Mouse (Mus musculus) kidney, embryonic 16.5 days (tissue): Measurements from ENCODE around the gene Atp13a2. TPM values are rescaled to one million over a fixed set of nuclear protein-coding genes. Genes with fewer than 3 reads are reported as not detected.

Experiments
- ATAC-seq: fragments of 200-750 bp; cut with Nextera tagmentation; 2 replicates; pipeline ENCODE4 v1.8.0; 2017; ENCODE audit warnings: moderate TSS enrichment; ENCODE audit not compliant: low FRiP score, low TSS enrichment
- H3K27ac ChIP-seq: fragments of 300-500 bp; sonication (generic); 2 replicates; pipeline ENCODE4 v1.5.1; 2014; ENCODE audit warnings: low read length
- H3K27me3 ChIP-seq: fragments of 300-500 bp; sonication (generic); 2 replicates; pipeline ENCODE4 v1.6.1; 2014; ENCODE audit warnings: low read length, control low read depth, mixed read lengths; ENCODE audit not compliant: insufficient read depth
- H3K36me3 ChIP-seq: fragments of 300-500 bp; sonication (generic); 2 replicates; pipeline ENCODE4 v1.6.1; 2014; ENCODE audit warnings: low read length, control low read depth, mixed read lengths; ENCODE audit not compliant: insufficient read depth
- H3K4me1 ChIP-seq: fragments of 300-500 bp; sonication (generic); 2 replicates; pipeline ENCODE4 v1.6.1; 2014; ENCODE audit warnings: low read length, control low read depth, mixed read lengths; ENCODE audit not compliant: insufficient read depth
- H3K4me2 ChIP-seq: fragments of 300-500 bp; sonication (generic); replicated peaks from 2 replicates; pipeline ENCODE4 v1.6.1; 2014; ENCODE audit warnings: low read depth, low read length
- H3K4me3 ChIP-seq: fragments of 300-500 bp; sonication (generic); 2 replicates; pipeline ENCODE4 v1.5.1; 2014; ENCODE audit warnings: mild to moderate bottlenecking, low read length
- H3K9ac ChIP-seq: fragments of 300-500 bp; sonication (generic); replicated peaks from 2 replicates; pipeline ENCODE4 v1.6.1; 2014; ENCODE audit warnings: low read length
- H3K9me3 ChIP-seq: fragments of 300-500 bp; sonication (generic); 2 replicates; pipeline ENCODE4 v1.6.1; 2016; ENCODE audit warnings: low read length, control low read depth
- WGBS: fragments of 180-500 bp; shearing (Covaris S2); extraction: QIAGEN DNeasy Blood & Tissue Kit; methylation state at CpG from one replicate; pipeline ENCODE4 v1.1.7; 2014; 5-methylcytosine and 5-hydroxymethylcytosine counted together
- polyA plus RNA-seq: library from polyadenylated mRNA; unstranded; fragments of >200 nt; fragmentation: Nextera tagmentation; extraction: Ambion mirVana; gene quantifications from 2 replicates; pipeline ENCODE4 v1.2.1, GENCODE M21; 2015

The Atp13a2 gene
- polyA plus RNA-seq, 1 experiment from 2014 or later: 48.9 TPM

DNA sequence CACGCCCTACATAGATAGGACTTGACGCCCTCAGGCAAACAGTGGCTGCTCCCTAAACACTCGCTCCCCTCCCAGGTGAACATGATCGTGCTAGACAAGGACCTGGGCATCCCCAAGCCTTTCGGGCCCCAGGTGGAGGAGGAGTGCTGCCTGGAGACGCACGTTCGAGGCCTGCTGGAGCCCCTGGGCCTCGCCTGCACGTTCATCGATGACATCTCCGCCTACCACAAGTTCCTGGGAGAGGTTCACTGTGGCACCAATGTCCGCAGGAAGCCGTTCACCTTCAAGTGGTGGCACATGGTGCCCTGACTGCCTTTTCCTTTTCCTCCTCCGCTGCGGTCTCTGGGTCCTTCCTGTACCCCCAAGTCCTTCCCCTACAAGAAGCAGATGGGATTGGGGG, 37.1 kb upstream of the Atp13a2 start:
- ATAC-seq: no peak
- Histone ChIP-seq H3K9ac (no peak overlapping the region), H3K27ac (no peak overlapping the region), H3K27me3 (no peaks in the 10 kb centered on the region), H3K4me1 (peaks cover 12% of the 10 kb centered on the region), H3K9me3 (no peaks in the 10 kb centered on the region), H3K4me3 (no peak overlapping the region), H3K36me3 (no peaks in the 10 kb centered on the region), H3K4me2 (no peak overlapping the region)
- 89% methylated on average over 16 of the region's 16 CpGs for WGBS

DNA sequence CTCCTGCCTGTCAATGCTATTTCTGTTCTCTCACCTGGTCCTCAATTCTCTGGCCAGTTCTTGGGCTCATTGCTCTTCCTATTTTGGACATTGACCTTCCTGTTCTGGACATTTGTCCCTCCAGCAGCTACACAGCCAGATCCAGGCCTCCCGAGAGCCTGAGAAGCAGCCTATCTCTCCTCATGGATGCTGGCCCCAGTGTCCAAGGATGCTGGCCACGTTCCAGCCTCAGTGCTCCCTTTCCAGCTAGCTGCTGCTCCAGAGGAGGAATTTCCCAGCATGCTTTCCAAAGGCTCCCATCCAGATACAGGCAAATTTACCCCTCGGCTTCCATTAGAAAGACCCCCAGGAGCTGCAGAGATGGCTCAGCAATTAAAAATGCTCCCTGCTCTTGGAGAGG, 36.1 kb upstream of the Atp13a2 start:
- H3K4me1 ChIP-seq: peaks cover 12% of the 10 kb centered on the region
- H3K4me3 ChIP-seq: no peak overlapping the region
- H3K36me3 ChIP-seq: no peaks in the 10 kb centered on the region

GRCm38 (mm10) chr4:140951861-140952641, 34.6 kb upstream of the Atp13a2 start:
- H3K9ac ChIP-seq: no peak overlapping the region
- no peak for ATAC-seq
- no peak overlapping the region for H3K4me3 ChIP-seq
- no peaks in the 10 kb centered on the region for H3K9me3 ChIP-seq
- H3K27ac ChIP-seq: no peak overlapping the region
- H3K4me1 ChIP-seq: peaks cover 5% of the 10 kb centered on the region
- no peaks in the 10 kb centered on the region for H3K36me3 ChIP-seq
- no peaks in the 10 kb centered on the region for H3K27me3 ChIP-seq
- 81% methylated on average over 18 of the region's 18 CpGs for WGBS
- no peak overlapping the region for H3K4me2 ChIP-seq

More for the DNA sequence above, 36.1 kb upstream of the Atp13a2 start:
- no peaks in the 10 kb centered on the region for H3K9me3 ChIP-seq
- H3K4me2 ChIP-seq: no peak overlapping the region
- ATAC-seq: no peak
- no peak overlapping the region for H3K27ac ChIP-seq
- H3K9ac ChIP-seq: no peak overlapping the region
- 67% methylated on average over 3 of the region's 3 CpGs for WGBS
- H3K27me3 ChIP-seq: no peaks in the 10 kb centered on the region

DNA sequence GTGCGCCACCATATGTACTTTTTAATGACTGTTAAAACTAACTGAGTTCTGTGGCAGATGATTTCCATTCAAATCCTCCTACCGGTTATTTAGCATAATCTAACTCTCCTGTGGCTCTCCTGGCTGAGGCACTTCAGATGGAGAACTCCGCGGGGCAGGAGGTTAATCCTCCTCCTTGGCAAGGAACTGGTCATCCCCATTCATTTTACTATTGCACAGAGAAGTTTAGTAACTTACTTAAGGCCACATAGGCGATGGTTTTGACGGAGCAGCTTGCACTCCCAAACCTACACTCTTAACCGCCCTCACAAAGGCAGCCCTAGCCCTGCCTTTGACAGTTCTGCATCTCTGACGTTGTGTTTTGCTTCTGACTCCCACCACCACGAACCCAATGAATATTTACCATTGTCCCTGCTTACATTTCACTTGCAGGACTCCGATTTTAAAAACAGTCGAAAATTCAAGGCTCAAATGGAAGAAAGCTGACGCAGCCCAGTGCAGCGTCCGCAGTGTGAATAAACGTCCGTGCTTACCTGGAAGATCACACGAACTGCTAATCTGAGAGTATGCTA, 29.5 kb upstream of the Atp13a2 start:
- H3K4me3 ChIP-seq: peak overlapping the region; percentile 47
- no peak overlapping the region for H3K27ac ChIP-seq
- no peaks in the 10 kb centered on the region for H3K36me3 ChIP-seq
- peaks cover 20% of the 10 kb centered on the region for H3K4me1 ChIP-seq
- H3K9me3 ChIP-seq: no peaks in the 10 kb centered on the region
- peak overlapping the region; percentile 66 for H3K9ac ChIP-seq
- H3K27me3 ChIP-seq: no peaks in the 10 kb centered on the region
- ATAC-seq: no peak
- 13% methylated on average over 17 of the region's 17 CpGs for WGBS
- H3K4me2 ChIP-seq: peak overlapping the region; percentile 70

DNA sequence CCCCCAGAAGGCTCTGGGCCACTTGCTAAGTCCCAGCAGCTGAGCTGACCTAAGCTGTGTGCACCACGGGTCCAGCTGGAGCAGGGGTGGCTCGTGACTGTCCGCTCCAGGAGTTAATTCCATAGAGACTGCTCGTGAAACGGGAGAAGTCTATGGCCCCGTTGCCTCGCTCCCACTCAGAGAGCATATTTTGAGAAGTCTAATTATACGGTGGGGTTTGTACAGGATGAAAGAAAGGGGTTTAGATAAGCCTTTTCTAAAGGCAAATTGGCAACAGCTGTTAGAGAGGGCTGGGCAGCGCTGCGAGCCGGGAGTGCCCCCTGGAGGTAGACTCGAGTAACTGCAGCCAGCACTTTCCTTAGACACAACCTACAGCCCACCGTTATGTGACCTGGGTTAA, 28.9 kb upstream of the Atp13a2 start:
- no peaks in the 10 kb centered on the region for H3K27me3 ChIP-seq
- WGBS: 1% methylated on average over 13 of the region's 13 CpGs
- H3K4me1 ChIP-seq: peaks cover 25% of the 10 kb centered on the region
- peak overlapping the region; percentile 47 for H3K4me3 ChIP-seq
- H3K4me2 ChIP-seq: peak overlapping the region; percentile 70
- H3K36me3 ChIP-seq: no peaks in the 10 kb centered on the region
- no peak for ATAC-seq
- H3K9me3 ChIP-seq: no peaks in the 10 kb centered on the region
- H3K9ac ChIP-seq: peak overlapping the region; percentile 66
- H3K27ac ChIP-seq: no peak overlapping the region

- Histone ChIP-seq H3K9me3 (no peaks in the 10 kb centered on the region), H3K4me1 (peaks cover 31% of the 10 kb centered on the region), H3K27ac (no peak overlapping the region), H3K4me3 (no peak overlapping the region), H3K27me3 (no peaks in the 10 kb centered on the region), H3K36me3 (no peaks in the 10 kb centered on the region), H3K4me2 (no peak overlapping the region), H3K9ac (no peak overlapping the region)
- no peak for ATAC-seq
- 51% methylated on average over 6 of the region's 6 CpGs for WGBS
These were observed 28.4 kb upstream of the Atp13a2 start for GRCm38 (mm10) chr4:140958319-140958718.

DNA sequence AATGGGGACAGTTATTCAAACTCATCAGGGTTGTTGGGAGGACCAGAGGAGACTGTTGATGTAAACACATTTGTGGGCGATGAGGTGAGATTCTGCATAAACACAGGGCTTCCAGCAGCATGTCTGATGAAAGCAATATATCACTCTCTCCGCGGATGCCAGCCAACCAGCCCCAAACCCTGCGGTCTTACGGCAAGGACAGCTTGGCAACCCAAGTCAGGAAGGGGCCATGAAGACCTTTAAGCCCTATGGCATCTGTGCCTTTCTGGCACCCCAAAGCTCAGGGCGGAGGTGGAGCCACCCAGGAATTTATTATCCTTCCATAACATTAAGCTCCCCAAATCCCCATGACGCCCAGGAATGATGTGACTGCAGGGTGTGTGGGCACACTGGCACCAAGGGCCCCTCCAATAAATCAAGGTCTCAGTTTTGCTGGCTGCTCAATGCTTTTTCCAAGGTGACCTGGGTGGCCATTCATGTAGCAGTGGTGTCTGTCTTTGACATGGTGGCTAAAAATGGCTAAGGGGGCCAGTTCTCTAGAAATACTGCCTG, 27.5 kb upstream of the Atp13a2 start:
- no peak for ATAC-seq
- H3K27me3 ChIP-seq: no peaks in the 10 kb centered on the region
- H3K4me3 ChIP-seq: no peak overlapping the region
- no peak overlapping the region for H3K4me2 ChIP-seq
- no peak overlapping the region for H3K9ac ChIP-seq
- no peak overlapping the region for H3K27ac ChIP-seq
- H3K9me3 ChIP-seq: no peaks in the 10 kb centered on the region
- WGBS: 75% methylated on average over 7 of the region's 7 CpGs
- peaks cover 32% of the 10 kb centered on the region for H3K4me1 ChIP-seq
- H3K36me3 ChIP-seq: no peaks in the 10 kb centered on the region

- Histone ChIP-seq H3K9me3 (no peaks in the 10 kb centered on the region), H3K9ac (no peak overlapping the region), H3K27ac (no peak overlapping the region), H3K36me3 (no peaks in the 10 kb centered on the region), H3K4me1 (peaks cover 32% of the 10 kb centered on the region), H3K27me3 (no peaks in the 10 kb centered on the region), H3K4me2 (no peak overlapping the region), H3K4me3 (no peak overlapping the region)
- no peak for ATAC-seq
- 70% methylated on average over 10 of the region's 10 CpGs for WGBS
These were observed 26.8 kb upstream of the Atp13a2 start for GRCm38 (mm10) chr4:140959715-140960479.

DNA sequence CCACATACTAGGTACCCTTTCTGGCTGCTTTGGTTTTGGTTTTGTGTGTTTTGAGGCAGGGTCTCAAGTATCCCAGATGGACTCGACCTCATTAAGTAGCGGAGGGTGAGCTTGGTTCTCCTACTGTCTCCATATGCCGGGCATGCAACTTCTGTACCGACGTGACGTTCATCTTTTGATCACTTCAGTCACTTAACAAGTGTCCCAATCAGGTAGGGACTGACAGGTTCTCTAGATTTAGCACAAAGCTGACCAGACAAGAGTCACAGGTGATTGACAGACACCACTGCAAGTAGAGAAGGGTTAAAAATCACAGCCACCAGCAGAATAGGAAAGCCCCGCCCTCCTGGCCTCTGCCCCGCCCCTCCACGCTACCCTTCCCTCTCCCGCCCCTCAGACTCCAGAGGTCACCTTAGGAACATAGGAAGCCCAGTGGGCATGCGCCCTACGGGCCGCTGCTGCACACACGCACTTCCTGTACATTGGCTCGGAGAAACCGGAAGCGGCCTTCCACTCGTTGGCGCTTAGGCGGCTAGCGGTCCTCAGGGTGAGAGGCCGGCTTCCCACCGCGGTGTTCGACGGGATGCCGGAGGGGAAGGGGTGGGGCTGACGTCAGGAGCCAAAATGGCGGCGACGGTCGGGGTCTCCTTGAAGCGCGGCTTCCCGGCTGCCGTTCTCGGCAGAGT, 25.7 kb upstream of the Atp13a2 start, which contains the start of gene Sdhb:
Gene Sdhb, plus strand, starts transcription at position 423 of the 686 bp plus-strand sequence.
- WGBS: 2% methylated on average over 37 of the region's 37 CpGs
- ATAC-seq: peak; percentile 97

More for the DNA sequence above, 25.7 kb upstream of the Atp13a2 start, which contains the start of gene Sdhb:
- Histone ChIP-seq H3K9me3 (no peaks in the 10 kb centered on the region), H3K36me3 (0 out of 2 replicates have a peak, but pooled peaks cover 2% of the 10 kb centered on the region), H3K9ac (peak within 1 kb of the TSS; percentile 86), H3K27ac (peak within 1 kb of the TSS; percentile 77), H3K27me3 (no peaks in the 10 kb centered on the region), H3K4me2 (peak within 1 kb of the TSS; percentile 88), H3K4me3 (peak within 1 kb of the TSS; percentile 77), H3K4me1 (peaks cover 32% of the 10 kb centered on the region)
